Mouse (Mus musculus) spleen, adult 2 months (tissue): ENCODE results near the gene Pard3.

ENCODE experiments used
- CTCF ChIP-seq: fragments of 200-500 bp; IDR thresholded peaks from 2 replicates; pipeline ENCODE4 v1.5.1; 2011; ENCODE audit warnings: mild to moderate bottlenecking, inconsistent platforms; ENCODE audit not compliant: insufficient read depth, insufficient read length, insufficient replicate concordance; ENCODE audit errors: extremely low read depth
- POLR2A ChIP-seq: fragments of 200-500 bp; IDR thresholded peaks from 2 replicates; pipeline ENCODE4 v1.6.1; 2011; ENCODE audit warnings: low read depth, low read length, inconsistent platforms

GRCm38 (mm10) chr8:127162821-127163220 is 99.1 kb downstream of the Pard3 start:
- no peak for TF ChIP-seq CTCF
- no peak for TF ChIP-seq POLR2A
